Mouse (Mus musculus) forebrain, embryonic 10.5 days (tissue): ENCODE measurements around the gene Cry1. TPM values are rescaled to one million over a fixed set of nuclear protein-coding genes. Genes with fewer than 3 reads are reported as not detected.

Experiments used
- DNase-seq: peaks from one replicate; pipeline ENCODE4 v3.0.0-alpha.2; 2017; ENCODE audit warnings: low spot score; ENCODE audit errors: extremely low spot score
- H3K27ac ChIP-seq: fragments of 300-500 bp; sonication (generic); 2 replicates; pipeline ENCODE4 v1.5.1; 2016; ENCODE audit warnings: mild to moderate bottlenecking
- H3K27me3 ChIP-seq: fragments of 300-500 bp; sonication (generic); 2 replicates; pipeline ENCODE4 v1.6.1; 2016; ENCODE audit warnings: mild to moderate bottlenecking; ENCODE audit not compliant: poor library complexity, severe bottlenecking
- H3K36me3 ChIP-seq: fragments of 300-500 bp; sonication (generic); replicated peaks from 2 replicates; pipeline ENCODE4 v1.6.1; 2016; ENCODE audit warnings: mild to moderate bottlenecking, moderate library complexity
- H3K4me1 ChIP-seq: fragments of 300-500 bp; sonication (generic); 2 replicates; pipeline ENCODE4 v1.6.1; 2016
- H3K4me3 ChIP-seq: fragments of 300-500 bp; sonication (generic); 2 replicates; pipeline ENCODE4 v1.5.1; 2016; ENCODE audit warnings: mild to moderate bottlenecking, moderate library complexity
- H3K9me3 ChIP-seq: fragments of 300-500 bp; sonication (generic); 2 replicates; pipeline ENCODE4 v1.6.1; 2016; ENCODE audit warnings: mild to moderate bottlenecking, moderate library complexity
- WGBS: fragments of 180-500 bp; shearing (Covaris S2); methylation state at CpG from one replicate; pipeline ENCODE4 v1.1.7; 2016; 5-methylcytosine and 5-hydroxymethylcytosine counted together
- polyA plus RNA-seq: library from polyadenylated mRNA; unstranded; fragments of >200 nt; fragmentation: Nextera tagmentation; extraction: Ambion mirVana; gene quantifications from 2 replicates; pipeline ENCODE4 v1.2.1, GENCODE M21; 2016

Gene Cry1
- polyA plus RNA-seq: 30.7 and 31.4 TPM in 2 replicates

- no peaks in the 10 kb centered on the region for H3K36me3 ChIP-seq
- no peaks in the 10 kb centered on the region for H3K27me3 ChIP-seq
- peaks cover 24% of the 10 kb centered on the region for H3K4me1 ChIP-seq
- peak within 1 kb of the TSS; percentile 97 for H3K27ac ChIP-seq
- peak; percentile 97 for DNase-seq
- no peaks in the 10 kb centered on the region for H3K9me3 ChIP-seq
- WGBS: under 1% methylated on average over 74 of the region's 75 CpGs
- peak within 1 kb of the TSS; percentile 89 for H3K4me3 ChIP-seq
Measured at GRCm38 (mm10) chr10:85184964-85185608, at the start of gene Cry1. Gene Cry1 (minus strand): TSS chr10:85185064.

DNA sequence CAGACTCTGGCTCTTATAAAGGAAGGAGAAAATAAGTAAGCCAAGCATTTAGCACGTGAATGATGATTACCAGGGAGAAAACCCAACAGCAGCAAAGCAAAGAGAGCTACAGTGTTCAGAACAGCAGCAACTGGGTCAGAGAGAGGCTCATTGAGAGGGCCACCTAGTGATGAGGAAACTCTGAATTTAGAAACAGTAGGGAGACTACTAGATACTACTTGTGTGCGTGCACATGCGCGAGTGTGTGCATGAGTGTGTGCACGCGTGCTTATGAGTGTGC lies 36.8 kb upstream of the Cry1 start:
- Histone ChIP-seq H3K9me3 (no peaks in the 10 kb centered on the region), H3K4me3 (no peak overlapping the region), H3K27me3 (peaks cover 5% of the 10 kb centered on the region; the same call in 1 of the 2 replicates), H3K27ac (no peak overlapping the region), H3K4me1 (no peaks in the 10 kb centered on the region; the same call in 1 of the 2 replicates), H3K36me3 (no peaks in the 10 kb centered on the region)
- DNase-seq: no peak
- 88% methylated on average over 6 of the region's 6 CpGs for WGBS

- Histone ChIP-seq H3K9me3 (no peaks in the 10 kb centered on the region), H3K27ac (no peak overlapping the region), H3K36me3 (no peaks in the 10 kb centered on the region), H3K4me3 (no peak overlapping the region), H3K27me3 (peaks cover 5% of the 10 kb centered on the region; the same call in 1 of the 2 replicates), H3K4me1 (no peaks in the 10 kb centered on the region; the same call in 1 of the 2 replicates)
- peak; percentile 83 for DNase-seq
- 35% methylated on average over 22 of the region's 22 CpGs for WGBS
Measured at GRCm38 (mm10) chr10:85220918-85221770, 36.3 kb upstream of the Cry1 start.

GRCm38 (mm10) chr10:85214847-85215246 lies 30.0 kb upstream of the Cry1 start:
- H3K9me3 ChIP-seq: peaks cover 7% of the 10 kb centered on the region; the same call in 1 of the 2 replicates
- H3K4me1 ChIP-seq: peaks cover 7% of the 10 kb centered on the region
- H3K36me3 ChIP-seq: no peaks in the 10 kb centered on the region
- no peak for DNase-seq
- H3K4me3 ChIP-seq: no peak overlapping the region
- WGBS: 85% methylated on average over 5 of the region's 5 CpGs
- peak overlapping the region; percentile 6; the same call in 1 of the 2 replicates for H3K27ac ChIP-seq
- H3K27me3 ChIP-seq: no peaks in the 10 kb centered on the region

DNA sequence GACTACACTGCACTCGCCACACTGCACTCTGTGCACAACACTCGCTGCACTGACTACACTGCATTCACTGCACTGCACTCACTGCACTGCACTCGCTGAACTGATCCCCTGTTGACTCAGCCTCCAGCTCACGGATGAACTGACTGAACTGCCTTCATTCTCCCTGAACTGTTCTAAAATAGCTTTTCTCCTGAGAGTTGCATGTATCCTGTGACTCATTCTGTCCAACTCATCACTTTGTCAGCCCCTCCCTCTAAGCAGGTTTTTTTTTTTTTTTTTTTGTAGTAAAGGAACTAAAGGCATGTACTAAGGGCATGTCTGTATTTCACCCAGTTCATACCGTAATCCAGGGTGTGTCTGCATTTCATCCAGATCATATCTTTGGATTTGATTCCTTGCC lies 26.8 kb upstream of the Cry1 start:
- no peak overlapping the region for H3K27ac ChIP-seq
- H3K4me1 ChIP-seq: peaks cover 7% of the 10 kb centered on the region
- peaks cover 7% of the 10 kb centered on the region; the same call in 1 of the 2 replicates for H3K9me3 ChIP-seq
- WGBS: 91% methylated on average over 5 of the region's 5 CpGs
- DNase-seq: no peak
- no peak overlapping the region for H3K4me3 ChIP-seq
- H3K27me3 ChIP-seq: no peaks in the 10 kb centered on the region
- no peaks in the 10 kb centered on the region for H3K36me3 ChIP-seq

DNA sequence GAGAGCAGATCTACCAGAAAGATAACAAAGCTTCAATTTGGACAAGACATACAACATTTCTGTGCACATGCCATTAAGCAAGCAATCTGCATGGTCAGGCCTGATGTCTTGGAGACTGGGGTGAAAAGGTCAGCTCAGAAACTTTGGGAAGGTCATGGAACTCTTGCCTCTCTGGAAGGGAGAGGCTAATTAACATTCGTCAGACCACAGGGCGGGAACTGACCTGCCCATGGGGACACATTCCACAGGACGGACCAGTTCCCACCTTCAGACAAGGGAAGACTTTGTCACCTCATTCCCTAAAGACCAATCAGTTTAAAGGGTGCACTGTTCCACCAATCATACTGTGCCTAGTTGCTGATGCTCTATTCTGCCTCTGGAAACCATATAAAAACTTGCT lies 25.3 kb upstream of the Cry1 start:
- WGBS: 84% methylated on average over 3 of the region's 3 CpGs
- no peak overlapping the region for H3K27ac ChIP-seq
- no peaks in the 10 kb centered on the region for H3K36me3 ChIP-seq
- H3K4me3 ChIP-seq: no peak overlapping the region
- H3K27me3 ChIP-seq: no peaks in the 10 kb centered on the region
- H3K4me1 ChIP-seq: 0 out of 2 replicates have a peak, but pooled peaks cover 2% of the 10 kb centered on the region
- peaks cover 7% of the 10 kb centered on the region; the same call in 1 of the 2 replicates for H3K9me3 ChIP-seq
- DNase-seq: no peak

GRCm38 (mm10) chr10:85209119-85209605 lies 24.3 kb upstream of the Cry1 start:
- Histone ChIP-seq H3K4me3 (no peak overlapping the region), H3K27ac (no peak overlapping the region), H3K27me3 (no peaks in the 10 kb centered on the region), H3K9me3 (peaks cover 7% of the 10 kb centered on the region; the same call in 1 of the 2 replicates), H3K36me3 (no peaks in the 10 kb centered on the region), H3K4me1 (peaks cover 5% of the 10 kb centered on the region)
- DNase-seq: no peak

DNA sequence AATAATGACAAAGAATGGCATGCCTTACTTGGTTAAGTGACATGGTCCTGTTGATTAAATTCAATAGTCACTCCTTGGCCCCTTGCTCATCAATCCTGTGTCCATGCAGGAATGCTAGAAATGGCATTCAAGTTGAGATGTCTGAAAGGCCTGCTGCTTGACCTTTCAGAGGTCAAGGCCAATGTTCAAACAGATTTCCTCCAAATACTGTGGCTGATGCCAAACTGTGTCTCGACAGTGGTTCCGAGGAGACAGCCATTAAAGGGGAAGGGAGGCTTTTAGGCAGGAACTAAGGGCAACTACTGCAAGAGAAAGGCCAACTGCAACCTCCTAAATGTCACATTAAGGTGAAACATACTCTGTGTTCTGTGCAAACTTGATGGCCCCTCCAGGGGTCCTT lies 20.5 kb upstream of the Cry1 start:
- no peak overlapping the region for H3K4me3 ChIP-seq
- no peak for DNase-seq

GRCm38 (mm10) chr10:85204255-85204855 lies 19.5 kb upstream of the Cry1 start:
- Histone ChIP-seq H3K27ac (no peak overlapping the region), H3K4me1 (peaks cover 5% of the 10 kb centered on the region), H3K4me3 (no peak overlapping the region), H3K36me3 (no peaks in the 10 kb centered on the region), H3K9me3 (no peaks in the 10 kb centered on the region), H3K27me3 (no peaks in the 10 kb centered on the region)
- 59% methylated on average over 7 of the region's 7 CpGs for WGBS
- DNase-seq: no peak

More for the DNA sequence above, 20.5 kb upstream of the Cry1 start:
- Histone ChIP-seq H3K27me3 (no peaks in the 10 kb centered on the region), H3K4me1 (peaks cover 5% of the 10 kb centered on the region), H3K9me3 (no peaks in the 10 kb centered on the region; the same call in 1 of the 2 replicates), H3K27ac (no peak overlapping the region), H3K36me3 (no peaks in the 10 kb centered on the region)
- WGBS: 68% methylated on average over 2 of the region's 2 CpGs

DNA sequence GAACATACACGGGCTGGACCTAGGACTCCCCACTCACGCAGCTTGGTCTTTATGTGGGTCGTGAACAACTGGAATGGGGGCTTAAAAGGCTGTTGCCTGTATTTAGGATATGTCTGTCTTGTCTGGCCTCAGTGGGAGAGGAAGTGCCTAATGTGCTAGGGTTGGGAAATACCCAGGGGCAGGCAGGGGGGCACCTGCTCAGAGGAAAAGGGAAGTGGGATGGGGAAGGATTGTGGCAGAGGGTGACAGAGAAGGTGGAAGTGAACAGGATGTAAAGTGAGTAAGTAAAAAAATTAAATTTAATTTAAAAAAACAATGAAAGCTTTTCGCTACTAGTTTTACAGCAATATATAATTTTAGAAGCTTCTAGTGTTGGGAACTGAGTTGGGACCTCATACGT lies 9.7 kb upstream of the Cry1 start:
- DNase-seq: no peak
- Histone ChIP-seq H3K27ac (no peak overlapping the region), H3K4me3 (no peak overlapping the region), H3K4me1 (no peaks in the 10 kb centered on the region), H3K36me3 (no peaks in the 10 kb centered on the region), H3K27me3 (no peaks in the 10 kb centered on the region), H3K9me3 (no peaks in the 10 kb centered on the region)
- WGBS: 85% methylated on average over 5 of the region's 5 CpGs

DNA sequence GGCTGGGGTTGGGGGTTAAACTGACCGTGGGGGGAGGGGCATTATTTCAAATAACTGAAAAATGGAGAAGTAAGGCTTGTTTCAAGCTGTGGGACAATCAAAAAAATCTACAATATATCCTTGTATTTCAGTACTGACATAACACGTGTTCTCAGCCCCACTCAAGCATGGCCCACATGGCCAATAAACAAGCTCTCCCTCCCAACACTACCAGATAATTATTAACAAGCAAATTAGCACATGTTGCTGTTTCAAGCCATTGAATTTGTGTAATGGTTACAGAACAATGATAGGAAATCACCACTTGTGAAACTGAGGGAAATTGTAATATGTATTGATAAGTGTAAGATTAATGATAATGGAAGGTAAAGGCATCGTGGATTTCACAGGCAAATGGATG lies 8.5 kb upstream of the Cry1 start:
- H3K4me1 ChIP-seq: no peaks in the 10 kb centered on the region
- H3K27ac ChIP-seq: no peak overlapping the region
- no peaks in the 10 kb centered on the region for H3K27me3 ChIP-seq
- H3K9me3 ChIP-seq: no peaks in the 10 kb centered on the region
- H3K36me3 ChIP-seq: no peaks in the 10 kb centered on the region
- no peak for DNase-seq
- H3K4me3 ChIP-seq: no peak overlapping the region
- WGBS: 85% methylated on average over 3 of the region's 3 CpGs

- no peak overlapping the region for H3K27ac ChIP-seq
- H3K4me1 ChIP-seq: peaks cover 6% of the 10 kb centered on the region; the same call in 1 of the 2 replicates
- no peaks in the 10 kb centered on the region for H3K27me3 ChIP-seq
- H3K4me3 ChIP-seq: no peak overlapping the region
- H3K9me3 ChIP-seq: no peaks in the 10 kb centered on the region
- DNase-seq: no peak
- H3K36me3 ChIP-seq: no peaks in the 10 kb centered on the region
Measured at GRCm38 (mm10) chr10:85190652-85191051, 5.8 kb upstream of the Cry1 start.

- WGBS: 88% methylated on average over 5 of the region's 5 CpGs
- H3K4me1 ChIP-seq: peaks cover 6% of the 10 kb centered on the region; the same call in 1 of the 2 replicates
- no peaks in the 10 kb centered on the region for H3K27me3 ChIP-seq
- no peaks in the 10 kb centered on the region for H3K9me3 ChIP-seq
- DNase-seq: no peak
- no peak overlapping the region for H3K4me3 ChIP-seq
- H3K27ac ChIP-seq: no peak overlapping the region
- no peaks in the 10 kb centered on the region for H3K36me3 ChIP-seq
Measured at GRCm38 (mm10) chr10:85189966-85190365, 5.1 kb upstream of the Cry1 start.
